Mouse (Mus musculus) lung, adult 10 weeks (tissue): ENCODE data around the gene Adora2b. TPM values are rescaled to one million over a fixed set of nuclear protein-coding genes. Genes with fewer than 3 reads are reported as not detected.

Experiments used
- polyA plus RNA-seq: library from polyadenylated mRNA; stranded (reverse); fragments of 350-450 nt; fragmentation: Illumina TruSeq; extraction: RNeasy Lipid Tissue Mini Kit (QIAGEN cat#74804); gene quantifications from one replicate; pipeline ENCODE4 v1.2.3, GENCODE M21; 2014; ENCODE audit warnings: low read depth, low replicate concordance; ENCODE audit not compliant: insufficient read depth

The Adora2b gene
- polyA plus RNA-seq: 9.5 TPM

DNA sequence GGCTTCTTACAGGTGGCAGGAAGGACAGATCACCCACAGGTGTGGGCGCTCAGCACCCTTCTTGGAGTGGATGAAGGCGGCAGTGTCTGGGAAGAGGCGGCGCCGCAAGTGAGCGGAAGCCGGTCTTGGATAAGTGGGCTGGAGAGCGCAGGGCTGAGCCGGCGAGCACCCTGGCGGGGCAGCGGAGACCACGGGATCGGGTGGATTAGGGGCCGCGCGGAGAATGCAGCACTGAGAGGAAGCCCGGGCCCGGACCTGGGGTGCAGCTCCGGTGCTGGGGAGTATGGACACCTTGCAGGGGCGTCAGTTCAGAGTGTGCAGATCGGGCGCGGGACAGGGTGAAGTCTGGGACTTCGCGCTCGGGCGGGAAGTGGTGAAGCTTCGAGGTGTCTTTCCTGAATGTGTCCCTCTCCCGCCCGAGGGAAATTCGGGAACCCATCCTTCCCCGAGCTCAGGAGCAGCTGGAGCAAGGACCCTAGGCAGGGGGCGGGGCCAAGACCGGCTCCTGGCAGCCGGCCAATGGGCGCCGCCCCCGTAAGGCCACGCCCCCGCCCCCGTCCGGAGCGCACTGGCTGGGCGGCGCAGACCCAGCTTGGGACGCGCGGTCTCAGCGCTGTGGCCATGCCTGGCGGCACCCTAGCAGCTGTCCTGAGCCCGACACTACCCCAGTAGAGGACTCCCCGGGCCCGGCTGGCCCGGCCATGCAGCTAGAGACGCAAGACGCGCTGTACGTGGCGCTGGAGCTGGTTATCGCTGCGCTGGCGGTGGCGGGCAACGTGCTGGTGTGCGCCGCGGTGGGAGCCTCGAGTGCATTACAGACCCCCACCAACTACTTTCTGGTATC, at the start of gene Adora2b:
Adora2b (plus strand) TSS at position 584 of the 844 bp plus-strand sequence.

DNA sequence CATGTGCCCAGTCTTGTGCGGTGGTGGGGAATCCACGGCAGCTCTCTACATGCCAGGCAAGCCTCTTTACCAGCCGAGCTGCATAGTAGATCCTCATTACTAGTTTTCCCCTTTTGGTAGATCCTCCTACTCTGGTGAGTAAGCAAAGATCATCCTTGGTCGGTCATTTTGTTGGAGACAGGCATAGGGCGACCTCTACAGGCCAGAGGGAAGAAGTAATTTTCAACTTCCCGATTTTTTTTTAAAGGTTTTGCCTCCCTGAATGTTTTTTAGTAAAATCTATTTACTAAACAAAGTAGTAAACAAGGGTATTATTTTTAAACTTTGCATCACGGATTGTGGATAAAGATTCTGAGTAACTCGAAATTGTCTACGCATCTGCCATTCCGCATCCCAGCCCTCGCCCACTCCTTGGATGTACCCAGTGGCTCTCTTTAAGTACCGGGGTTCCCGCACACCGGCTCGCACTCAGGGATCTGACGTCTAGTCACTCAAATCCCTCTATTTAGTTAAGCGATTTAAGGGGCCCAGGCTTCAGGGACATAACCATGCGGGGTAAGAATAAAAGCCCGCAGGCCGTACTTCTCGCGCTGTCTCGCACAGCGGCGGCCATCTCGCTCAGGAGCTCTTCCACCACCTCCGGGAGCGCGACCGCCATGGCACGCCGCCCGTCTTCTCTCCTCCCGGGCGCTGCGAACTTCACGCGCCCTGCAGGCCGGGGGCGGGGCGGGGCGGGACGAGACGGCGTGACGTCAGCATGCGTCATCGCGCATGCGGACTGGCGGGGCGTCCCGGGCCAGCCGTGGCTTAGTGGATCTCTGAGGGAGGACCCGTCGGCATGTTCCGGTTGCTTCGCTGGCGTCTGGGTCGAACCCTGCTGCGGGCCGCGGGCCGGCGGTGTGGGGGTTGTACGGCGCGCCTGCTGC, 32.2 kb downstream of the Adora2b start, which contains the start of the genes Zswim7 and Ttc19:
Zswim7 (minus strand) TSS at position 701 of the 926 bp plus-strand sequence.
Ttc19 (plus strand) TSS at position 799 of the 926 bp plus-strand sequence.

Other genes starting within 250 kb of the Adora2b start
- 11.8 TPM for gene Zswim7, start 32.4 kb downstream of the Adora2b start, polyA plus RNA-seq
- 6.7 TPM for gene Ttc19, start 32.5 kb downstream of the Adora2b start, polyA plus RNA-seq
- gene Pigl, start 209.5 kb downstream of the Adora2b start, polyA plus RNA-seq: 3.2 TPM
- gene Ncor1, start 209.6 kb downstream of the Adora2b start, polyA plus RNA-seq: 26.9 TPM